Mouse (Mus musculus) MEL (cell line): ENCODE results near the gene Uqcr11.

ENCODE experiments used
- MAX ChIP-seq: IDR thresholded peaks from 2 replicates; pipeline ENCODE4 v1.6.1; 2011; ENCODE audit warnings: low read length, improper control_type of control experiment
- MXI1 ChIP-seq: IDR thresholded peaks from 2 replicates; pipeline ENCODE4 v1.6.1; 2011; ENCODE audit warnings: mild to moderate bottlenecking, low read depth, low read length, improper control_type of control experiment
- POLR2A ChIP-seq, 2 experiments: IDR thresholded peaks; 2 replicates each; pipeline ENCODE4 v1.6.1; 2011 to 2012; ENCODE audit warnings: low read length in 2 of 2, mild to moderate bottlenecking in 2 of 2, control low read depth in 1 of 2, improper control_type of control experiment in 1 of 2, low read depth in 1 of 2, moderate library complexity in 1 of 2; ENCODE audit not compliant: control insufficient read depth in 1 of 2, insufficient read depth in 1 of 2, poor library complexity in 1 of 2

DNA sequence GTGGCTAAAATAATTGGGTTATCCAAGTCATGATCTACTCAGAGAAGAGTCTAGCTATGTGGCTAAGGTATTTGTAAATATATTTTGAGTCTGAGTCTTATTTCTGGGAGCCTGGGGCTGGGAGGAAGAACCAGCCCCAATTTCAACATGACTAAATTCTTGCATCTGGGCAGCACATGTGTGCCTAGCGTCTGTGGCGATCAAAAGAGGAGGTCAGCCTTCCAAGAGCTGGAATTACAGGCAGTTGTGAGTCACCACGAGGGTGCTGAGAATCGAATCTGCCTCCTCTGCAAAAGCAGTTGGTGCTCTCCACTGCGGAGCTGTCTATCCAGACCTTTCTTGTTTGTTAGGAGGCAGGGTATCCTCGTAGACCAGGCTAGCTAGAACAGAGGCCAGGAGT is 40.9 kb downstream of the Uqcr11 start:
- TF ChIP-seq MXI1: no peak
- TF ChIP-seq MAX: no peak
- no peak for TF ChIP-seq POLR2A (IDR thresholded peaks at IDR 0.05; ENCODE audit: control insufficient read depth in 1 of 2, insufficient read depth in 1 of 2, low read depth in 1 of 2, low read length in 2 of 2, poor library complexity in 1 of 2)
